16 mouse cellular contexts compared by ENCODE assay signal in the genomic region with DNA sequence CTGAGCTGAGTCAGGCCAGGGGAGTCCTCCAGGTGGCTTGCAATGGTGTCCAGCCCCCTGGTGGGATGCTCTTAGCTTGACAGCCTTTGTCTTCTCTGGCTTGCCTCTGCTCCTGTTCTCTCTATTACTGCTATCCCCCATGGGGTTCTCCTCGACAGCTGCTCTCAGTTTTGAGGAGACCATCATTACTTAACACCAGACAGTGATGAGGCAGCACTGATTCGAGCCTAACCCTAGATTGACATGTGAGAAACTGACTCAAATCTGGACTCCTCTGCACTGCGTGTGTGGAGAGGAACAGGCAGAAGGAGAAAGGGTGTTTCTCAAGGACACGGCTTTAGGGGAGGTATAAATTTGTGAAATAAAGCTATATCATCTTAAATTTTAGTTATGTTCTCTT.
"Had no signal": no experiment of that assay in that cellular context is flagged by ENCODE, and none has a peak within 500 bp of the region (broad histone marks: within the 10 kb centered on the region; RNA-seq: fewer than 3 reads in every experiment).

No protein-coding gene starts in this region.

- H3K36me3 ChIP-seq: lung, embryonic 15.5 days; midbrain, embryonic 13.5 days; midbrain, embryonic 15.5 days; neural tube, embryonic 12.5 days; stomach, embryonic 15.5 days had no signal

- H3K9me3 ChIP-seq: lung, embryonic 15.5 days; megakaryocyte, embryonic 14.5 days; midbrain, embryonic 13.5 days; midbrain, embryonic 15.5 days; neural tube, embryonic 12.5 days; stomach, embryonic 15.5 days had no signal

- H3K27ac ChIP-seq: lung, embryonic 15.5 days; macrophage; midbrain, embryonic 13.5 days; midbrain, embryonic 15.5 days; neural tube, embryonic 12.5 days; stomach, embryonic 15.5 days; stomach, postnatal 0 days had no signal

- H3K4me3 ChIP-seq: lung, embryonic 15.5 days; midbrain, embryonic 13.5 days; midbrain, embryonic 15.5 days; neural tube, embryonic 12.5 days; stomach, embryonic 15.5 days had no signal

- H3K27me3 ChIP-seq: lung, embryonic 15.5 days; midbrain, embryonic 13.5 days; midbrain, embryonic 15.5 days; neural tube, embryonic 12.5 days; stomach, embryonic 15.5 days had no signal

- DNase-seq: liver, postnatal 0 days; lung, adult 2 months; lung, postnatal 14 days; lung, postnatal 36 days; right cerebral cortex, postnatal 14 days; thymus, adult 2 months; thymus, postnatal 25 days; thymus, postnatal 4 days had no signal

- H3K4me1 ChIP-seq: midbrain, embryonic 13.5 days; midbrain, embryonic 15.5 days; neural tube, embryonic 12.5 days had no signal
